Mouse (Mus musculus): ENCODE results near the gene Creb1. TPM values are rescaled to one million over a fixed set of nuclear protein-coding genes. Genes with fewer than 3 reads are reported as not detected.
A peak's percentile ranks its signal among the peaks of the same experiment; 100 is the strongest.

Creb1 gene
- polyA plus RNA-seq, 1 experiment from 2014 or later = 64.9 TPM

GRCm38 (mm10) chr1:64531548-64531947, 897 bp upstream of the Creb1 start:
- no peak for ATAC-seq (replicated peaks; ENCODE audit: low FRiP score)
- WGBS = 30% methylated on average over 7 of the region's 7 CpGs
- Histone ChIP-seq H3K4me3 (ENCODE audit: low read depth, low read length) (peak overlapping the region; percentile 92), H3K4me1 (replicated peaks; ENCODE audit: control insufficient read depth, insufficient read depth, low read length) (no peaks in the 10 kb centered on the region; the same call in 1 of the 2 replicates), H3K9me3 (ENCODE audit: control insufficient read depth, low read length) (no peaks in the 10 kb centered on the region), H3K27ac (ENCODE audit: low read depth, low read length) (no peak overlapping the region), H3K36me3 (ENCODE audit: control insufficient read depth, insufficient read depth, low read length) (no peaks in the 10 kb centered on the region), H3K4me2 (ENCODE audit: low read depth, low read length, severe bottlenecking) (peak overlapping the region; percentile 79), H3K9ac (ENCODE audit: low read length) (peak overlapping the region; percentile 99), H3K27me3 (ENCODE audit: control insufficient read depth, insufficient read depth, low read length) (no peaks in the 10 kb centered on the region)
- DNase-seq (ENCODE audit: low spot score) = no peak

- Histone ChIP-seq H3K27me3 (ENCODE audit: control insufficient read depth, insufficient read depth, low read length) (no peaks in the 10 kb centered on the region), H3K27ac (ENCODE audit: low read depth, low read length) (peak overlapping the region; percentile 66), H3K4me2 (ENCODE audit: low read depth, low read length, severe bottlenecking) (peak overlapping the region; percentile 79), H3K36me3 (ENCODE audit: control insufficient read depth, insufficient read depth, low read length) (no peaks in the 10 kb centered on the region), H3K4me3 (ENCODE audit: low read depth, low read length) (peak overlapping the region; percentile 92), H3K4me1 (replicated peaks; ENCODE audit: control insufficient read depth, insufficient read depth, low read length) (no peaks in the 10 kb centered on the region; the same call in 1 of the 2 replicates), H3K9me3 (ENCODE audit: control insufficient read depth, low read length) (no peaks in the 10 kb centered on the region), H3K9ac (ENCODE audit: low read length) (peak overlapping the region; percentile 99)
- DNase-seq (ENCODE audit: low spot score) (no peak), ATAC-seq (replicated peaks; ENCODE audit: low FRiP score) (no peak; the same call in 1 of the 2 replicates)
- under 1% methylated on average over 34 of the region's 34 CpGs for WGBS
Measured at GRCm38 (mm10) chr1:64532067-64532523, 350 bp upstream of the Creb1 start.

DNA sequence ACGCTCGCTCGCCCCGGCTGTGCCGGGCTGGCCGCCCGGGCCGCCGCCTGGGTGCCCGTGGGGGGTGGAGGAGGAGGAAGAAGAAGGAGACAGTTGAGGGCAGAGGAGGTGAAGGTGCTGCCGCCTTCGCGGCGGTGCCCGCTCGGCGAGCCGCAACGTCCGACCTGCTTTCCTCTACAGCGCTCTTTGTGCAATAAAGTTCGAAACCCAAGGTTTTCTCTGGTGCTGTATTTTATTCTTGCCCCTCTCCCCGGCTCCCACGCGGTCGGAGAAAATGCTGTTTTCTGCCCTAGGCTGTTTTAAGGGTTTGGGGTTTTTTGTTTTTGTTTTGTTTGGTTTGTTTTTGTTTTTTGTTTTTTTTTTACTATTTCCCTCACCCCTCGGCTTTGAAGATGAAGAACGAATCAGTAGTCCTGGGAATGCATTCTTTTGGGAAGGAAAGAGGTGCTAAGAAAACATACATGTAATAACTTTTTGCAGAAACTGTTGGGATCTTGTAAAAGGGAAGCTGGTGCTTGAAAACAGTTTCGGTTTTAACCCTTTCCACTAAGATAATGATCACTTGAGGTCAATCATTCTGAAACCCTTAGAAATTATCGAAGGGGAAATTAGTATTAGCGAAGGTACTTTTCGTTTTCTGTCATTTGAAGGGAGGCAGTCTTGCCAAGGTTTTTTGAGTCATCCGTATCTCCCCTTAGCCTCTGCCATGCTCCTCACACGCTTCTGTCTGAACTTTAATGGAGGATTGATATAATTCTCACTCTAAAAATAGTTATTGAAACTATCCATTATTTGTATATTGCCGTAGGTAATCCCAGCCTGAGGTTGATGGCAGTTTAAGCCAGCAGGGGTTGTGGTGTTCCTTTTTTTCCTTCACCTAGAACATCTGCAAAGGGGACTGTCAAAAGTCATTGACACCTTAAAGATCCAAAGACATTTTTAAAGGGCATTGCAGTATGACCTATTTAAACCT, 1.3 kb downstream of the Creb1 start:
- peak overlapping the region; percentile 100 for H3K27ac ChIP-seq (ENCODE audit: low read depth, low read length)
- peak overlapping the region; percentile 70 for H3K4me2 ChIP-seq (ENCODE audit: low read depth, low read length, severe bottlenecking)
- H3K4me1 ChIP-seq (replicated peaks; ENCODE audit: control insufficient read depth, insufficient read depth, low read length) = no peaks in the 10 kb centered on the region; the same call in 1 of the 2 replicates
- DNase-seq (ENCODE audit: low spot score) (peak; percentile 78), ATAC-seq (replicated peaks; ENCODE audit: low FRiP score) (no peak)
- H3K36me3 ChIP-seq (ENCODE audit: control insufficient read depth, insufficient read depth, low read length) = no peaks in the 10 kb centered on the region
- peak overlapping the region; percentile 92 for H3K4me3 ChIP-seq (ENCODE audit: low read depth, low read length)
- no peaks in the 10 kb centered on the region for H3K27me3 ChIP-seq (ENCODE audit: control insufficient read depth, insufficient read depth, low read length)
- H3K9ac ChIP-seq (ENCODE audit: low read length) = peak overlapping the region; percentile 99
- no peaks in the 10 kb centered on the region for H3K9me3 ChIP-seq (ENCODE audit: control insufficient read depth, low read length)
- 2% methylated on average over 33 of the region's 35 CpGs for WGBS

GRCm38 (mm10) chr1:64538837-64539367, 6.5 kb downstream of the Creb1 start:
- Histone ChIP-seq H3K36me3 (ENCODE audit: control insufficient read depth, insufficient read depth, low read length) (no peaks in the 10 kb centered on the region; the same call in 1 of the 2 replicates), H3K4me1 (replicated peaks; ENCODE audit: control insufficient read depth, insufficient read depth, low read length) (no peaks in the 10 kb centered on the region), H3K4me3 (ENCODE audit: low read depth, low read length) (no peak overlapping the region), H3K27ac (ENCODE audit: low read depth, low read length) (no peak overlapping the region), H3K27me3 (ENCODE audit: control insufficient read depth, insufficient read depth, low read length) (no peaks in the 10 kb centered on the region), H3K9me3 (ENCODE audit: control insufficient read depth, low read length) (no peaks in the 10 kb centered on the region), H3K9ac (ENCODE audit: low read length) (no peak overlapping the region), H3K4me2 (ENCODE audit: low read depth, low read length, severe bottlenecking) (no peak overlapping the region)
- no peak for DNase-seq (ENCODE audit: low spot score)
- no peak for ATAC-seq (replicated peaks; ENCODE audit: low FRiP score)
- 94% methylated on average over 3 of the region's 3 CpGs for WGBS

DNA sequence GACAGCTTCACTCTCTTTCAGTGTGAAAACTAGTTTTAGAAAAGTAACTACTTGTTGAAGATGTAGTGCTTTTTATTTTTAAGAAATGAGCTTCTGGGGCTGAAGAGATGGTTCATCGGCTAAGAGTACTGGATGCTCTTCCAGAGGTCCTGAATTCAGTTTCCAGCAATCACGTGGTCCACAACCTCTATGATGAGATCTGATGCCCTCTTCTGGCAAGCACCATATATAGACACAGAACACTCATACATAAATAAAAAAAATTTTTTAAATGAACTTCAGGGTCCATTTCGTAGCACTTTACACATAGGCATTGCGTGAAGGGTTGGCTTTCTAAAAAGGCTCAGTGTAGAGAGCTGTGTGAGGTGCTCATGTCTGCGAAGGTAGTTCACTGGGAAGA, 11.3 kb downstream of the Creb1 start:
- no peak overlapping the region for H3K27ac ChIP-seq (ENCODE audit: low read depth, low read length)
- H3K4me3 ChIP-seq (ENCODE audit: low read depth, low read length) = no peak overlapping the region
- H3K27me3 ChIP-seq (ENCODE audit: control insufficient read depth, insufficient read depth, low read length) = no peaks in the 10 kb centered on the region
- 88% methylated on average over 5 of the region's 5 CpGs for WGBS
- H3K4me2 ChIP-seq (ENCODE audit: low read depth, low read length, severe bottlenecking) = no peak overlapping the region
- H3K9me3 ChIP-seq (ENCODE audit: control insufficient read depth, low read length) = no peaks in the 10 kb centered on the region
- no peak overlapping the region for H3K9ac ChIP-seq (ENCODE audit: low read length)
- no peaks in the 10 kb centered on the region; the same call in 1 of the 2 replicates for H3K36me3 ChIP-seq (ENCODE audit: control insufficient read depth, insufficient read depth, low read length)
- DNase-seq (ENCODE audit: low spot score) = no peak
- H3K4me1 ChIP-seq (replicated peaks; ENCODE audit: control insufficient read depth, insufficient read depth, low read length) = no peaks in the 10 kb centered on the region
- ATAC-seq (replicated peaks; ENCODE audit: low FRiP score) = no peak

GRCm38 (mm10) chr1:64546070-64546469, 13.6 kb downstream of the Creb1 start:
- 84% methylated on average over 3 of the region's 3 CpGs for WGBS
- DNase-seq (ENCODE audit: low spot score) = no peak
- Histone ChIP-seq H3K4me1 (replicated peaks; ENCODE audit: control insufficient read depth, insufficient read depth, low read length) (no peaks in the 10 kb centered on the region), H3K9ac (ENCODE audit: low read length) (no peak overlapping the region), H3K9me3 (ENCODE audit: control insufficient read depth, low read length) (no peaks in the 10 kb centered on the region), H3K36me3 (ENCODE audit: control insufficient read depth, insufficient read depth, low read length) (no peaks in the 10 kb centered on the region; the same call in 1 of the 2 replicates), H3K4me2 (ENCODE audit: low read depth, low read length, severe bottlenecking) (no peak overlapping the region), H3K4me3 (ENCODE audit: low read depth, low read length) (no peak overlapping the region), H3K27ac (ENCODE audit: low read depth, low read length) (no peak overlapping the region), H3K27me3 (ENCODE audit: control insufficient read depth, insufficient read depth, low read length) (no peaks in the 10 kb centered on the region)
- no peak for ATAC-seq (replicated peaks; ENCODE audit: low FRiP score)

- no peak for ATAC-seq (replicated peaks; ENCODE audit: low FRiP score)
- no peak for DNase-seq (ENCODE audit: low spot score)
- no peak overlapping the region for H3K27ac ChIP-seq (ENCODE audit: low read depth, low read length)
- H3K4me3 ChIP-seq (ENCODE audit: low read depth, low read length) = no peak overlapping the region
- H3K9me3 ChIP-seq (ENCODE audit: control insufficient read depth, low read length) = no peaks in the 10 kb centered on the region
- no peak overlapping the region for H3K4me2 ChIP-seq (ENCODE audit: low read depth, low read length, severe bottlenecking)
- no peaks in the 10 kb centered on the region for H3K27me3 ChIP-seq (ENCODE audit: control insufficient read depth, insufficient read depth, low read length)
- H3K4me1 ChIP-seq (replicated peaks; ENCODE audit: control insufficient read depth, insufficient read depth, low read length) = no peaks in the 10 kb centered on the region
- WGBS = 94% methylated on average over 2 of the region's 2 CpGs
- H3K9ac ChIP-seq (ENCODE audit: low read length) = no peak overlapping the region
- no peaks in the 10 kb centered on the region for H3K36me3 ChIP-seq (ENCODE audit: control insufficient read depth, insufficient read depth, low read length)
Measured at GRCm38 (mm10) chr1:64549380-64549779, 16.9 kb downstream of the Creb1 start.

DNA sequence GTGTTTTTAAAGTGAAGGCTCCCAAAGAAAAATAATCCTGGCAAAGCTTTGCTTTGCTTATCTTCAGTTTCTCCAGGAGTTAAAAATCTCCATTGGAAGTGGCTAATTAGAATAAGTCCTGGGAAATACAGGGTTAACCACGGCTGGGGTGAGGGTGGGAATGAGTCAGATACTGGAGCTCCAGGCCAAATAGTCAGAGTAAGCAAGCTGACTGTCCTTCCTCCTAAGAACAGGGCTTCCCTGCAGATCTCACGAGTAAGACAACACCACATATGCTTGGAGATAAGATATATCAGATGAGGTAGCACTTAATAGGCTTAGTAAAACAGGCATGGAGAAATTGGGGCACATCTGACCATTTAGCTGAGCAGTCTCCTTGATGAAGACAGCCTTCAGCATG, 19.5 kb downstream of the Creb1 start:
- DNase-seq (ENCODE audit: low spot score) (no peak), ATAC-seq (replicated peaks; ENCODE audit: low FRiP score) (no peak)
- Histone ChIP-seq H3K4me1 (replicated peaks; ENCODE audit: control insufficient read depth, insufficient read depth, low read length) (no peaks in the 10 kb centered on the region), H3K36me3 (ENCODE audit: control insufficient read depth, insufficient read depth, low read length) (no peaks in the 10 kb centered on the region), H3K27ac (ENCODE audit: low read depth, low read length) (no peak overlapping the region), H3K27me3 (ENCODE audit: control insufficient read depth, insufficient read depth, low read length) (no peaks in the 10 kb centered on the region), H3K9me3 (ENCODE audit: control insufficient read depth, low read length) (no peaks in the 10 kb centered on the region), H3K9ac (ENCODE audit: low read length) (no peak overlapping the region), H3K4me3 (ENCODE audit: low read depth, low read length) (no peak overlapping the region), H3K4me2 (ENCODE audit: low read depth, low read length, severe bottlenecking) (no peak overlapping the region)
- 73% methylated on average over 2 of the region's 2 CpGs for WGBS
